Mouse (Mus musculus) bone marrow, adult 2 months (tissue): ENCODE measurements at regions not wholly inside any gene's neighbourhood (a gene's known extent, or its start where the extent isn't known, plus 50 kb on each side); places are given as distances from the start of the nearest gene placed in this dataset.

ENCODE experiments used
- H3K27ac ChIP-seq: fragments of 200-500 bp; 2 replicates; pipeline ENCODE4 v1.5.1; 2012; ENCODE audit warnings: low read depth, mild to moderate bottlenecking, control low read depth, inconsistent platforms, low read length; ENCODE audit not compliant: control insufficient read depth, poor library complexity, insufficient read depth
- H3K4me1 ChIP-seq: fragments of 200-500 bp; 2 replicates; pipeline ENCODE4 v1.6.1; 2011; ENCODE audit warnings: low read length; ENCODE audit not compliant: control insufficient read depth, insufficient read depth
- H3K4me3 ChIP-seq: fragments of 200-500 bp; replicated peaks from 2 replicates; pipeline ENCODE3; 2011; ENCODE audit warnings: mild to moderate bottlenecking, low read depth, low read length, control low read depth; ENCODE audit not compliant: control insufficient read depth
- CTCF ChIP-seq: fragments of 200-500 bp; IDR thresholded peaks from 2 replicates; pipeline ENCODE4 v1.5.1; 2011; ENCODE audit warnings: low read length, control low read depth; ENCODE audit not compliant: control insufficient read depth, insufficient read depth
- POLR2A ChIP-seq: fragments of 200-500 bp; IDR thresholded peaks from 2 replicates; pipeline ENCODE4 v1.6.1; 2011; ENCODE audit warnings: low read depth, mild to moderate bottlenecking, control low read depth, low read length, borderline replicate concordance; ENCODE audit not compliant: control insufficient read depth
- WGBS: fragments of 180-500 bp; shearing (Covaris S2); methylation state at CpG from one replicate; pipeline ENCODE4 v1.1.7; 2018; 5-methylcytosine and 5-hydroxymethylcytosine counted together

- 75% methylated on average over 2 of the region's 2 CpGs for WGBS
- TF ChIP-seq CTCF (no peak), POLR2A (no peak)
- Histone ChIP-seq H3K4me3 (no peak overlapping the region), H3K27ac (no peak overlapping the region), H3K4me1 (no peaks in the 10 kb centered on the region)
Measured at GRCm38 (mm10) chr14:102019320-102019719, 289.6 kb downstream of the Lmo7 start.

GRCm38 (mm10) chr14:102016572-102016971 is 286.8 kb downstream of the Lmo7 start:
- Histone ChIP-seq H3K4me3 (no peak overlapping the region), H3K4me1 (no peaks in the 10 kb centered on the region), H3K27ac (no peak overlapping the region)
- TF ChIP-seq CTCF = no peak
- no peak for TF ChIP-seq POLR2A

GRCm38 (mm10) chr14:102014976-102015603 is 285.3 kb downstream of the Lmo7 start:
- no peaks in the 10 kb centered on the region for H3K4me1 ChIP-seq
- no peak overlapping the region for H3K4me3 ChIP-seq
- 83% methylated on average over 13 of the region's 13 CpGs for WGBS
- TF ChIP-seq POLR2A (no peak), CTCF (no peak)
- H3K27ac ChIP-seq = no peak overlapping the region

- Histone ChIP-seq H3K27ac (no peak overlapping the region), H3K4me1 (no peaks in the 10 kb centered on the region), H3K4me3 (no peak overlapping the region)
- WGBS = 77% methylated on average over 3 of the region's 3 CpGs
- TF ChIP-seq POLR2A = no peak
- no peak for TF ChIP-seq CTCF
Measured at GRCm38 (mm10) chr14:102013238-102013637, 283.5 kb downstream of the Lmo7 start.

- no peak overlapping the region for H3K27ac ChIP-seq
- TF ChIP-seq CTCF = no peak
- TF ChIP-seq POLR2A = no peak
- 67% methylated on average over 4 of the region's 4 CpGs for WGBS
Measured at GRCm38 (mm10) chr14:101997535-101997934, 267.8 kb downstream of the Lmo7 start.

GRCm38 (mm10) chr14:101984401-101984800 is 254.6 kb downstream of the Lmo7 start:
- no peak overlapping the region for H3K27ac ChIP-seq
- no peaks in the 10 kb centered on the region for H3K4me1 ChIP-seq
- WGBS = 57% methylated on average over 2 of the region's 2 CpGs
- no peak overlapping the region for H3K4me3 ChIP-seq
- TF ChIP-seq CTCF = no peak
- TF ChIP-seq POLR2A = no peak

More at GRCm38 (mm10) chr14:101997535-101997934, 267.8 kb downstream of the Lmo7 start:
- no peaks in the 10 kb centered on the region for H3K4me1 ChIP-seq
- no peak overlapping the region for H3K4me3 ChIP-seq
